Mouse (Mus musculus) myocyte (in vitro differentiated cells): ENCODE measurements around the gene Gm20388. TPM values are rescaled to one million over a fixed set of nuclear protein-coding genes. Genes with fewer than 3 reads are reported as not detected.

Experiments
- H3K27me3 ChIP-seq: one replicate; pipeline ENCODE4 v1.6.1; 2011; ENCODE audit not compliant: control insufficient read depth, insufficient read depth, insufficient read length
- H3K36me3 ChIP-seq: one replicate; pipeline ENCODE4 v1.6.1; 2011; ENCODE audit not compliant: control insufficient read depth, insufficient read depth
- H3K4me2 ChIP-seq: one replicate; pipeline ENCODE4 v1.6.1; 2011; ENCODE audit warnings: low read depth, control low read depth
- H3K4me3 ChIP-seq: one replicate; pipeline ENCODE4 v1.5.1; 2011; ENCODE audit warnings: mild to moderate bottlenecking, control low read depth, moderate library complexity
- H3K79me2 ChIP-seq: one replicate; pipeline ENCODE4 v1.6.1; 2011; ENCODE audit not compliant: control insufficient read depth, insufficient read depth
- H3ac ChIP-seq: one replicate; pipeline ENCODE4 v1.6.1; 2011; ENCODE audit not compliant: control insufficient read depth, insufficient read length
- CEBPB ChIP-seq: IDR thresholded peaks from 2 replicates; pipeline ENCODE4 v1.6.1; 2011; ENCODE audit warnings: mild to moderate bottlenecking, moderate library complexity; ENCODE audit not compliant: poor library complexity, insufficient read depth, severe bottlenecking
- E2F4 ChIP-seq: IDR thresholded peaks from one replicate; pipeline ENCODE4 v1.6.1; 2011; ENCODE audit warnings: mild to moderate bottlenecking, control low read depth, moderate library complexity; ENCODE audit not compliant: insufficient read depth
- MAX ChIP-seq: IDR thresholded peaks from one replicate; pipeline ENCODE4 v1.6.1; 2011; ENCODE audit warnings: low read depth, mild to moderate bottlenecking, control low read depth
- MYOD1 ChIP-seq, 3 experiments: IDR thresholded peaks; one replicate each; pipeline ENCODE4 v1.6.1; 2011; ENCODE audit warnings: control low read depth in 2 of 3, low read depth in 2 of 3, mild to moderate bottlenecking in 2 of 3, moderate library complexity in 1 of 3; ENCODE audit not compliant: insufficient read length in 2 of 3, control insufficient read depth in 1 of 3
- MYOG ChIP-seq, 3 experiments: IDR thresholded peaks; one replicate each; pipeline ENCODE4 v1.6.1; 2011; ENCODE audit warnings: control low read depth in 2 of 3, low read depth in 2 of 3, mild to moderate bottlenecking in 2 of 3; ENCODE audit not compliant: insufficient read length in 2 of 3, control insufficient read depth in 1 of 3, insufficient read depth in 1 of 3
- POLR2A ChIP-seq: IDR thresholded peaks from one replicate; pipeline ENCODE4 v1.6.1; 2011; ENCODE audit warnings: low read depth, mild to moderate bottlenecking, control low read depth, moderate library complexity; ENCODE audit not compliant: insufficient read length
- POLR2AphosphoS2 ChIP-seq: IDR thresholded peaks from one replicate; pipeline ENCODE4 v1.6.1; 2011; ENCODE audit warnings: low read depth, control low read depth; ENCODE audit not compliant: insufficient read length
- REST ChIP-seq: IDR thresholded peaks from one replicate; pipeline ENCODE4 v1.6.1; 2011; ENCODE audit warnings: mild to moderate bottlenecking, control low read depth, moderate library complexity; ENCODE audit not compliant: insufficient read depth, insufficient read length
- SRF ChIP-seq: IDR thresholded peaks from one replicate; pipeline ENCODE4 v1.6.1; 2011; ENCODE audit warnings: low read depth; ENCODE audit not compliant: control insufficient read depth, insufficient read length
- TCF12 ChIP-seq: IDR thresholded peaks from one replicate; pipeline ENCODE4 v1.6.1; 2011; ENCODE audit warnings: mild to moderate bottlenecking, control low read depth; ENCODE audit not compliant: poor library complexity, insufficient read depth, severe bottlenecking
- TCF3 ChIP-seq: IDR thresholded peaks from one replicate; pipeline ENCODE4 v1.6.1; 2011; ENCODE audit warnings: low read depth, control low read depth; ENCODE audit not compliant: insufficient read length
- USF1 ChIP-seq: IDR thresholded peaks from one replicate; pipeline ENCODE4 v1.6.1; 2011; ENCODE audit warnings: low read depth, mild to moderate bottlenecking, control low read depth, moderate library complexity
- polyA plus RNA-seq: library from polyadenylated mRNA; unstranded; fragments of >200 nt; fragmentation: generic; extraction: Trizol; gene quantifications from one replicate; pipeline ENCODE4 v1.2.1, GENCODE M21; 2012; ENCODE audit warnings: missing spikeins

Gene Gm20388
- polyA plus RNA-seq, 1 experiment = 15.3 TPM

DNA sequence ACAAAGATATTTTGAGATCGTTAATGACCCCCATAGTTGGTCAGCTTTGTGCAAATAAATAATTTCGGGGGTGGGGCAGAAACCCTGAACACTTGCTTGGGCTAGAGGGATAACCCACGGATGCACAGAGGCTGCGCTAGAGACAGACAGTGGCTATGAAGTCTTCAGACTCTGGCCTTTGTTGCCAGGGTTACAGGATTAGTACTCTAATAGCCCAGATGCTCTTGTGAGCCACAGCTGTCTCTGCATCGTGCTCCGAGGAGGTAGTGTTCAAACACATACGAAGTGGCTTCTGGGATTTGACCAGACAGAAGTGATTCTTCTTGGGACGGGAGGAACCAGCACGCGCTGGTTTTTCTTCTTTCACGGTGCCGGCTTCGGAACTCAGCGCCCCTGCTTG lies 820.9 kb downstream of the Gm20388 start:
- Histone ChIP-seq H3ac (no peak overlapping the region), H3K36me3 (no peaks in the 10 kb centered on the region), H3K4me3 (no peak overlapping the region), H3K4me2 (no peak overlapping the region), H3K79me2 (no peaks in the 10 kb centered on the region), H3K27me3 (peaks cover 58% of the 10 kb centered on the region)
- no peak for TF ChIP-seq POLR2AphosphoS2
- TF ChIP-seq SRF = no peak
- TF ChIP-seq POLR2A = no peak
- no peak for TF ChIP-seq REST
- TF ChIP-seq MYOD1 (IDR thresholded peaks at IDR 0.05; ENCODE audit: control insufficient read depth in 1 of 3, insufficient read length in 2 of 3, low read depth in 2 of 3) = no peak
- no peak for TF ChIP-seq TCF12
- TF ChIP-seq CEBPB = no peak
- TF ChIP-seq TCF3 = no peak
- TF ChIP-seq USF1 = no peak
- TF ChIP-seq E2F4 = no peak
- no peak for TF ChIP-seq MYOG (IDR thresholded peaks at IDR 0.05; ENCODE audit: control insufficient read depth in 1 of 3, insufficient read depth in 1 of 3, insufficient read length in 2 of 3, low read depth in 2 of 3)
- TF ChIP-seq MAX = no peak

DNA sequence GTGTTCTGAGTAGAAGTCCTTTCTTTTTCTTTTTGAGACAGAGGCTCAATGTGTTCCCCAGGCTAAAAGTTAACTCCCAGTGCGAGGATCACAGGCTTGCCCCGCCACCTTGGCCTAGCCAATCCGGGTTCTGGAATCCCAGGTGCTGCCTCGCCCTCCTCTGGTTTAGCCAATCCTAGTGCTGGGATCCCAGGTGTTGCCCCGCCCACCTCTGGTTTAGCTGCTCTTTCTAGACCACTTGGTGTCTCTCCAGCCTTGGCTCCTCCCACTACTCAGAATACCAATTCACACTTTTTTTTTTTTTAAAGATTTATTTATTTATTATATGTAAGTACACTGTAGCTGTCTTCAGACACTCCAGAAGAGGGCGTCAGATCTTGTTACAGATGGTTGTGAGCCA lies 821.4 kb downstream of the Gm20388 start:
- Histone ChIP-seq H3K4me2 (no peak overlapping the region), H3K27me3 (peaks cover 62% of the 10 kb centered on the region), H3K36me3 (no peaks in the 10 kb centered on the region), H3ac (no peak overlapping the region), H3K4me3 (no peak overlapping the region), H3K79me2 (no peaks in the 10 kb centered on the region)
- TF ChIP-seq TCF3 (no peak), REST (no peak), CEBPB (no peak), MYOG (IDR thresholded peaks at IDR 0.05; ENCODE audit: control insufficient read depth in 1 of 3, insufficient read depth in 1 of 3, insufficient read length in 2 of 3, low read depth in 2 of 3) (no peak), USF1 (no peak), POLR2AphosphoS2 (no peak), E2F4 (no peak), MAX (no peak), POLR2A (no peak), SRF (no peak), TCF12 (no peak)

DNA sequence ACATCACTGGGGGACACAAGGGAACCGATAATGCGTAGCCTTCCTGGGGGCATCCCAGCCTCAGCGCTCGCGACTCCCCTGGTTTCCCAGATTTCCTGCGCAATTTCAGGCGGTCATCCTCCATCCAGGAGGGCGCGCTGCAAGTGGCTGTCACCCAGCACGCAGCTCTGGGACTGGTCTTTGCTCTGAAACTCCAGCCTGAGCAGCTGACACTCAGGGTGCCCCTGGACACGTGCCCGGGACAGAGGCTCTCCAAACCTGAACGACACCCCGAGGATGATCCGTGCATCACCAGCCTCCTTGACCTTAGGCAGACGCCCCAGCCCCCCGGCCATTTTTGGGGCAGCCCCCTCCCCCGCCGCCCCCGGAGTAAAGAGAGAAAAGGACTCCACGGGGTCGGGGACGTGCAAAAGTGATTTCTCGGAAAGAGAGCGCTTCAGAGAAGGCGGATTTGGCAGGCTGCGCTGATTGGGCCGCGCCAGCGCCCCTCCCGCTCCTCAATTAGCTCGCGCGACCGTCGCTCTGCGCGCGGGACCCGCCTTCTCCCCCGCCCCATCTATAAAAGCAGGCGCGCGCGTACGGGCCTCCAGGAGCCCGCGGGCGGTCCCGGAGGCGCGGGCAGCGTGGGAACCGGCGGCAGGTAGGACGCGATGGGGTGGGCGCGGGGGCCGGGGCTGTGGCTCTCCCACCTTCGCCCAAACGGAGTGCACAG lies 825.3 kb downstream of the Gm20388 start, which contains the start of gene Irf8:
Gene Irf8, plus strand, starts transcription at position 589 of the 712 bp plus-strand sequence.
- Histone ChIP-seq H3K27me3 (peaks cover 73% of the 10 kb centered on the region), H3K36me3 (no peaks in the 10 kb centered on the region), H3ac (no peak within 1 kb of the TSS), H3K79me2 (no peaks in the 10 kb centered on the region), H3K4me3 (no peak within 1 kb of the TSS), H3K4me2 (no peak within 1 kb of the TSS)
- TF ChIP-seq CEBPB (no peak), USF1 (no peak), E2F4 (no peak), MYOD1 (IDR thresholded peaks at IDR 0.05; ENCODE audit: control insufficient read depth in 1 of 3, insufficient read length in 2 of 3, low read depth in 2 of 3) (no peak), MYOG (IDR thresholded peaks at IDR 0.05; ENCODE audit: control insufficient read depth in 1 of 3, insufficient read depth in 1 of 3, insufficient read length in 2 of 3, low read depth in 2 of 3) (no peak)

GRCm38 (mm10) chr8:120736486-120736885 lies 825.8 kb downstream of the Gm20388 start:
- no peak for TF ChIP-seq USF1
- no peak for TF ChIP-seq MYOD1 (IDR thresholded peaks at IDR 0.05; ENCODE audit: control insufficient read depth in 1 of 3, insufficient read length in 2 of 3, low read depth in 2 of 3)
- no peak for TF ChIP-seq REST
- no peak for TF ChIP-seq MYOG (IDR thresholded peaks at IDR 0.05; ENCODE audit: control insufficient read depth in 1 of 3, insufficient read depth in 1 of 3, insufficient read length in 2 of 3, low read depth in 2 of 3)
- TF ChIP-seq CEBPB = no peak
- TF ChIP-seq TCF12 = no peak
- TF ChIP-seq MAX = no peak
- TF ChIP-seq POLR2AphosphoS2 = no peak
- TF ChIP-seq TCF3 = no peak
- TF ChIP-seq SRF = no peak
- no peak for TF ChIP-seq POLR2A
- no peak for TF ChIP-seq E2F4
- Histone ChIP-seq H3ac (no peak overlapping the region), H3K27me3 (peaks cover 79% of the 10 kb centered on the region), H3K4me2 (no peak overlapping the region), H3K79me2 (no peaks in the 10 kb centered on the region), H3K4me3 (no peak overlapping the region), H3K36me3 (no peaks in the 10 kb centered on the region)

- no peak for TF ChIP-seq USF1
- Histone ChIP-seq H3K4me2 (no peak overlapping the region), H3K27me3 (peaks cover 86% of the 10 kb centered on the region), H3K79me2 (no peaks in the 10 kb centered on the region), H3K36me3 (no peaks in the 10 kb centered on the region), H3K4me3 (no peak overlapping the region), H3ac (no peak overlapping the region)
These were observed 826.5 kb downstream of the Gm20388 start for GRCm38 (mm10) chr8:120737166-120737565.
